Comparison of ENCODE assay signal across 10 mouse cellular contexts in the genomic region with DNA sequence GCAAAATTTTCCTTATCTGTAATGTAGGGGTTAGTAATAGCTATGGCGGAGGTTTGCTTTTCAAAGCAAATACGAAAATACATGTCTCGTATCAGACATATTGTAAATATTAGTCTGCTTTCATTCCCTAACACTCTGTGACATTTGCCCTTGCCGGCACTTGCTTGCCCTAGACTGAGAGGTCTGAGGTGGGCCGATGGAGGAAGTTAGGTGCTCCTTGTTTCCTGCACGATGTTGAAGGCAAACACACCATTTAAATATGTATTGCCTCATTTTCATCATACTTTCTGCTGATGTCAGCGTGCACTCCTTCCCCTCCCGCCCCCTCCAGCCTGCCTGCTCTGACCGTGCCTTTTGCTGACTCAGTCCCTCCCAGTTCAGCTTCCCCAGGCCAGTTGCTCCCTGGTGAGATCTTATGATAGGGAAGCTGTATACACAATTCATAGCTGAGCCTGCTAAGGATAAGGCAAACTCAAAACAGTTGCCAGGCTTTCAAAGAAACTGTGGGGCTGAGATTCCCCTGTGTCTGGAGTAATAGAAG. TPM values are rescaled to one million over a fixed set of nuclear protein-coding genes. Genes with fewer than 3 reads are reported as not detected.
DNase-seq lines count a peak whose midpoint lies in the region; ATAC-seq lines count a peak whose summit lies in the region.
"Had no signal": no experiment of that assay in that cellular context is flagged by ENCODE, and none has a peak within 500 bp of the region (broad histone marks: within the 10 kb centered on the region; RNA-seq: fewer than 3 reads in every experiment).

No protein-coding gene starts in this region.

- H3K9me3 ChIP-seq in intestine, embryonic 16.5 days (ENCODE audit: control insufficient read depth, low read length) = no peaks in the 10 kb centered on the region
- H3K9me3 ChIP-seq: limb, embryonic 12.5 days had no signal

- ATAC-seq in intestine, embryonic 16.5 days = peak; percentile 85
- ATAC-seq in cerebellum, adult (ENCODE audit: insufficient number of reproducible peaks, low FRiP score, low TSS enrichment) = no peak

- no peaks in the 10 kb centered on the region for H3K36me3 ChIP-seq in intestine, embryonic 16.5 days (ENCODE audit: control insufficient read depth, insufficient read depth, low read length)
- H3K36me3 ChIP-seq in macrophage (ENCODE audit: inconsistent target) = no peaks in the 10 kb centered on the region; the same call in 1 of the 2 replicates
- H3K36me3 ChIP-seq: limb, embryonic 12.5 days had no signal

- peak overlapping the region; percentile 23; the same call in 1 of the 2 replicates for H3K4me2 ChIP-seq in intestine, embryonic 16.5 days (ENCODE audit: low read depth, low read length)
- H3K4me2 ChIP-seq: limb, embryonic 12.5 days had no signal

- peaks cover 82% of the 10 kb centered on the region for H3K79me2 ChIP-seq in macrophage (ENCODE audit: inconsistent target)

- intact Hi-C loops in left cerebral cortex, postnatal 14 days (cut with DNase I) = no loop called here

- H3K27me3 ChIP-seq in intestine, embryonic 16.5 days (replicated peaks; ENCODE audit: control insufficient read depth, insufficient read depth, low read length) = no peaks in the 10 kb centered on the region
- H3K27me3 ChIP-seq: CH12.LX; limb, embryonic 12.5 days had no signal

- DNase-seq in adrenal gland, postnatal 14 days = peak; percentile 26
- no peak for DNase-seq in adrenal gland, adult 18-20 months (ENCODE audit: low spot score in 2 of 2)
- DNase-seq in 416B (ENCODE audit: low read depth) = peak; percentile 79
- no peak for DNase-seq in left cerebral cortex, postnatal 14 days (ENCODE audit: low spot score in 2 of 2)
- no peak for DNase-seq in right cerebral cortex, postnatal 4 days

- H3K27ac ChIP-seq in intestine, embryonic 16.5 days (ENCODE audit: low read length) = no peak overlapping the region
- peak overlapping the region; percentile 96 for H3K27ac ChIP-seq in macrophage
- H3K27ac ChIP-seq: limb, embryonic 12.5 days had no signal

- no peak overlapping the region for H3K4me3 ChIP-seq in intestine, embryonic 16.5 days (ENCODE audit: low read length)
- H3K4me3 ChIP-seq in macrophage (ENCODE audit: inconsistent target) = no peak overlapping the region
- H3K4me3 ChIP-seq: limb, embryonic 12.5 days had no signal

- peaks cover 4% of the 10 kb centered on the region; the same call in 1 of the 2 replicates for H3K4me1 ChIP-seq in intestine, embryonic 16.5 days (ENCODE audit: control insufficient read depth, insufficient read depth, low read length)

- 50% methylated on average over 9 of the region's 9 CpGs for WGBS in intestine, embryonic 16.5 days
- WGBS in macrophage (ENCODE audit: missing documents) = 30% methylated on average over 9 of the region's 9 CpGs

- no peak overlapping the region for H3K9ac ChIP-seq in intestine, embryonic 16.5 days (ENCODE audit: low read depth, low read length)
- H3K9ac ChIP-seq: limb, embryonic 12.5 days had no signal

RNA-seq across cellular contexts. Expression of gene Slc9a9, which starts 26.9 kb away (rescaled TPM):
- 2.3 and 5.5 TPM in 2 replicates for total RNA-seq in adrenal gland, postnatal 14 days (2021)
- 1 to 10 TPM; 2.4 to 4.1 TPM for total RNA-seq in adrenal gland, adult 18-20 months (2021)
- 2.3 TPM in 2 replicates for polyA plus RNA-seq in intestine, embryonic 16.5 days (2015; fragmentation: Nextera tagmentation; extraction: Ambion mirVana)
- 1,000 to 10,000 TPM in 8 of 26 experiments, 100 to 1,000 TPM in 18; 260 to 1,350 (median 482) TPM for total RNA-seq in macrophage (2018; cell fraction: chromatin; rRNA removed)
- total RNA-seq in macrophage (2018; cell fraction: cytosol; rRNA removed) = 100 to 1,000 TPM in 13 of 26 experiments, 10 to 100 TPM in 13; 44.5 to 321 (median 150) TPM
- 1,000 to 10,000 TPM in 2 of 26 experiments, 100 to 1,000 TPM in 23, 10 to 100 TPM in 1; 86.3 to 1,212 (median 410) TPM for total RNA-seq in macrophage (2018; cell fraction: nucleus; rRNA removed)
- 108 to 246 TPM (median 219 TPM) in 3 replicates for polyA plus RNA-seq in macrophage (2018)
- total RNA-seq in left cerebral cortex, postnatal 14 days (2021) = 10 to 100 TPM; 14.8 to 16.1 TPM
- total RNA-seq: CH12.LX had no signal

Comparison
In these comparisons a context has a peak if more than half of its experiments do, and no peak if none do; other contexts are left out.
1. DNase-seq: peak in adrenal gland, postnatal 14 days (single experiment) and 416B (single experiment); none in adrenal gland, adult 18-20 months (0 of 2), left cerebral cortex, postnatal 14 days (0 of 2) and right cerebral cortex, postnatal 4 days (single experiment).